Mouse (Mus musculus) spleen, adult 12 weeks (tissue): ENCODE measurements around the gene Cyfip2.

Source experiments
- DNase-seq: peaks from one replicate; pipeline ENCODE4 v3.0.0; 2022; ENCODE audit warnings: low spot score

The Cyfip2 gene

GRCm38 (mm10) chr11:46235334-46235733, 77.3 kb downstream of the Cyfip2 start, which contains the start of gene Fndc9:
Gene Fndc9, plus strand, starts transcription at chr11:46235531.
- no peak for DNase-seq

- DNase-seq, result no peak
Observed at GRCm38 (mm10) chr11:46233966-46234365, 78.7 kb downstream of the Cyfip2 start.

GRCm38 (mm10) chr11:46232803-46233202, 79.9 kb downstream of the Cyfip2 start:
- no peak for DNase-seq

GRCm38 (mm10) chr11:46230184-46230583, 82.5 kb downstream of the Cyfip2 start:
- no peak for DNase-seq

- no peak for DNase-seq
Observed at GRCm38 (mm10) chr11:46225345-46225744, 87.3 kb downstream of the Cyfip2 start.

GRCm38 (mm10) chr11:46223575-46223974, 89.1 kb downstream of the Cyfip2 start:
- DNase-seq, result no peak

- no peak for DNase-seq
Observed at GRCm38 (mm10) chr11:46220211-46220610, 92.4 kb downstream of the Cyfip2 start.

GRCm38 (mm10) chr11:46219380-46219779, 93.3 kb downstream of the Cyfip2 start:
- DNase-seq, result no peak

GRCm38 (mm10) chr11:46218584-46218983, 94.1 kb downstream of the Cyfip2 start:
- no peak for DNase-seq

- DNase-seq, result no peak
Observed at GRCm38 (mm10) chr11:46217686-46218085, 95.0 kb downstream of the Cyfip2 start.

GRCm38 (mm10) chr11:46216669-46217068, 96.0 kb downstream of the Cyfip2 start:
- peak; percentile 58 for DNase-seq

GRCm38 (mm10) chr11:46215354-46215753, 97.3 kb downstream of the Cyfip2 start:
- DNase-seq, result peak; percentile 10

- DNase-seq, result no peak
Observed at GRCm38 (mm10) chr11:46214368-46215230, 98.1 kb downstream of the Cyfip2 start.

GRCm38 (mm10) chr11:46213844-46214243, 98.8 kb downstream of the Cyfip2 start:
- no peak for DNase-seq

GRCm38 (mm10) chr11:46211858-46212257, 100.8 kb downstream of the Cyfip2 start:
- no peak for DNase-seq

GRCm38 (mm10) chr11:46209884-46210283, 102.8 kb downstream of the Cyfip2 start:
- no peak for DNase-seq

GRCm38 (mm10) chr11:46205639-46206409, 106.8 kb downstream of the Cyfip2 start:
- no peak for DNase-seq

GRCm38 (mm10) chr11:46204841-46205240, 107.8 kb downstream of the Cyfip2 start:
- DNase-seq, result no peak

GRCm38 (mm10) chr11:46202547-46202887, 110.1 kb downstream of the Cyfip2 start:
- DNase-seq, result no peak

GRCm38 (mm10) chr11:46201636-46202546, 110.8 kb downstream of the Cyfip2 start:
- no peak for DNase-seq

GRCm38 (mm10) chr11:46200664-46201063, 112.0 kb downstream of the Cyfip2 start:
- DNase-seq, result no peak

GRCm38 (mm10) chr11:46194175-46194574, 118.5 kb downstream of the Cyfip2 start:
- no peak for DNase-seq
